Mouse (Mus musculus) embryonic stem cell, embryonic (primary cell): Measurements from ENCODE around the gene Cacng6.

ENCODE experiments used
- CTCF ChIA-PET, 4 experiments: fragments of 300-600 bp in 2 of 4; fragments of 350-600 bp in 2 of 4; sonication (Branson Sonifier 250); formaldehyde crosslinking; loops; one replicate each; lab custom pipeline; 2022; ENCODE audit warnings: inconsistent platforms in 2 of 4; lab: Charles Lee
- POLR2A ChIA-PET, 4 experiments: fragments of 300-600 bp in 2 of 4; fragments of 350-600 bp in 2 of 4; sonication (Branson Sonifier 250); formaldehyde crosslinking; loops; one replicate each; lab custom pipeline; 2022; ENCODE audit warnings: antibody characterized with exemption in 4 of 4, inconsistent platforms in 1 of 4; lab: Charles Lee

Gene Cacng6

DNA sequence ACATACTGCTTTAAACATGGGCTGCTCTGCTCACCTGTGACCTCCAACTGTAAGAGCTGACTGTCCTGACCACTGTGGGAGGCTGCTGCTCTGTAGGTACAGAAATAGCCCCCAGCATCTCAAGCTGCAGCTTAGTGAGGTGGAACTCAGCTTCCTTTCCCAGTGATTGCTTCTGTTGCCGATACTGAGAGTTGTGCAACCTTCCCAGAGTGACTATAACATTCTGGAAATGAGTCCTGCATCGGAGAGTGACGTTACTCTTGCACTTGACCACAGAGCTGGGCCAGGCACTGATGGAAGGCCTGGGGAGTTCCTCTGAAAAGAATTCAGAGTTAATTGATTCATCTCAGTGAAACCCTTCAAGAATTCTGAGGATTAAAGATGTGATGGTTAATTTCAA is 48.8 kb downstream of the Cacng6 start:
- CTCF ChIA-PET, result no interaction called here
- POLR2A ChIA-PET, result interaction anchor here in 2 of 4 experiments (0.5 to 2.6 kb wide), 8 partner anchors 12 to 42 kb away, joined by 3 to 12 read pairs (median 4); partner anchors contain the start of gene Tarm1 (in 1 of the 2)

DNA sequence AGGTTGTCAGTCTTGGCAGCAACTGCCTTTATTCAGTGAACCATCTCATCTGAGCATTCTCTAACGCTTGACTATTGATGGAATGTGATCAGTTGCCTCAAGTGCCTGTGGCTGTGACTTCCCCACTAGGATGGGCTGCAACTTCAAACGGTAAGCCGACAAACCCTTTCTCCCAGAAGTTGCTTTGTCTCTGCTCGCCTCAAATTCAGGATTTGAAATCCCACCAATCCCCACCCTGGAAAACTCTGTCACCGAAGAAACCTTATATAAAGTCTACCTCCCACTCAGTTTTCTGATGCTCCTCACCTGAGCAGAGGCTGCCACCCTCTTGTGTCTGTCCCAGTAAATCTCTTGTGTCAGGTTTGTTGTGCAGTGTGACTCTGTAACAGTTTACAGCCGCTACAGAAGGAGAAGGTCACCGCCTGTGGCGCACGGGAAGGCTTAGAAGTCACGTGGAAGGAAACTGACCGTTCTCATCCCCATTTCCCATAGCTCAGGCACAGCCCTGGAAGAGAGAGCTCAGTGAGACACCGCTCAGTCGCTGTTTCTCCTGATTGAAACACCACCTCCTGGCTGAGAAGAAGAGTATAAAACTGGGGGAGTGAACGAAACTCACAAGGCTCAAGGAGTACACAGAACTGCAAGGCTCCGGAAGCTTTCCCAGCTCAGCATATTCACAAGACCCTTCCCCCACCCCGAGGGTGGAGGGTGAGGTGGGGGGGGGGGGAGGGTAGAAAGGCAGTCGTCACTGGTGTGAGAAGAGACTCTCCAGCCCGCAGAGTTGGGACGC is 50.5 kb downstream of the Cacng6 start:
- POLR2A ChIA-PET, result interaction anchor here in 3 of 4 experiments (0.6 to 3.6 kb wide), 58 partner anchors 10 to 975 kb away, joined by 3 to 32 read pairs (median 4); partner anchors contain the start of genes Tsen34 (in 2 of the 3), Cacng6 (in 1 of the 3), Cnot3 (in 1 of the 3) and Leng1 (in 1 of the 3)

DNA sequence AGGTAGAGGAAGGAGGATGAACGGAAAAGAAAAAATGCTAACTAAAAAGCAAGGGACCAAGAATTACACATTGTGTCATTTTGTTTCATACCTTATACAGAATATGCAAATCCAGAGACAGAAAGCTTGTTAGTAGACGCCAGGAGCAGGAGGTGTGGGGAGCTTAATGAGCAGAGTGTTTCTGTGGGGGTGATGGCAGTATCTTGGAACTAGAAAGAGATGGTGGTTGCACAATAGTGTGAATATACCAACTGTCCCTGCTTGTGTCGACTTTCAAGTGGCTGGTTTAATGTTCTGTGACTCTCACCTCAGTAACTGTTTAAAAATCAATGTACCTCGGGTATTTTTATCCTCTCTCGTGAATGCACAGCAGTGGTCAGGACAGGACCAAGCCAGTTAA is 52.7 kb downstream of the Cacng6 start:
- POLR2A ChIA-PET, result interaction anchor here in 3 of 4 experiments (0.8 to 3.6 kb wide), 12 partner anchors 8 to 216 kb away, joined by 3 to 32 read pairs (median 3); partner anchors contain the start of genes Tsen34 (in 2 of the 3) and Cnot3 (in 1 of the 3)
- CTCF ChIA-PET, result no interaction called here

More for the DNA sequence above, 50.5 kb downstream of the Cacng6 start:
- CTCF ChIA-PET, result interaction anchor here (0.6 to 2.0 kb wide), 14 partner anchors 21 to 649 kb away, joined by 3 to 10 read pairs (median 4); no protein-coding TSS in a partner anchor

DNA sequence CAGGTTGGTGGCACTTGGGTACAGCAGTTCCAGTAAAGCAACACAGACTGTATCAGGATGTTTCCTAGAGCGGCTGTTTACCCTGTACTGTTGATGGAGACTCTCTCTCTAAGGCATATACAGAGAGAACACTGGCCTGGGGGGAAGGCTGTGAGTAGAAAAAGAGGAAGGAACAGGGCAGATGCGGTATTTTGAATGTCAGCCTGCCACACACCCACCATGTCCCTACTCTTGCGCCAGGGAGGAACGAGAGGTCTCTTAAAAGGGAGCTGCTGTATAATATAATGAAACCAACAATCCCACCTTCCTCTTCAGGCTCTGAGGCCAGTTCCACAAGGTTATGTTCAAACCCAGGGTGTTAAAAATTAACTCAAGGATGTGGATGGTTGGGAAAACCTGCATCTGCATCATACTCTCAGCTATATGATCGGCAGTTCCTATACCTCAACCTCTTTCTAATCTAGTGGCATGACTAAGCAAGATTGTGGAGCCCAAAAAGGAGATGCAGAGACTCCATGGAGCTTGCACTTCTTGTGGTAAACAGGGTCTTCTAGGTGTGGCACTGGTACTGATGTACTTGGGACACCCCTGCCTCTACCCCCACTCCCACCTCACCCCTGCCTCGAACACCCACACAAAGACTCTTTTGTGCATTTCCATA is 58.1 kb downstream of the Cacng6 start:
- POLR2A ChIA-PET, result interaction anchor here in 1 of 4 experiments (0.8 kb wide), 1 partner anchor 11 kb away, joined by 3 read pairs; no protein-coding TSS in a partner anchor
- CTCF ChIA-PET, result no interaction called here
